Mouse (Mus musculus) heart, postnatal 10 days (tissue): ENCODE data around the gene Grk5. TPM values are rescaled to one million over a fixed set of nuclear protein-coding genes. Genes with fewer than 3 reads are reported as not detected.
"Not testable (repeated sequence)": the region's sequence is repeated elsewhere in the genome, so short reads cannot be mapped to it uniquely, and the experiment has no call there.

Experiments
- DNase-seq, 2 experiments: peaks; one replicate each; pipeline ENCODE4 v3.0.0; 2021
- intact Hi-C: fragments of 180-260 bp; cut with DNase I; formaldehyde crosslinking; loops from one replicate; pipeline ENCODE4 v1.15.1; 2025
- total RNA-seq, 2 experiments: library from RNA; stranded (reverse); gene quantifications; 2 replicates each; pipeline ENCODE4 v1.2.3; 2021

Gene Grk5
- total RNA-seq, result 10 to 100 TPM; 26.3 to 28.3 TPM

- peak; percentile 97 for DNase-seq
- intact Hi-C loops, result loop anchor here (1.0 to 10.0 kb wide), 4 partner anchors 57 to 335 kb away; partner anchors contain the start of gene Csf2ra
These were observed at the start of gene Grk5 for GRCm38 (mm10) chr19:60889714-60890315. Gene Grk5, plus strand, starts transcription at chr19:60889749.

- DNase-seq, result no peak
These were observed 46.2 kb upstream of the Grk5 start for GRCm38 (mm10) chr19:60843324-60843723.

GRCm38 (mm10) chr19:60845731-60846130 lies 43.8 kb upstream of the Grk5 start:
- intact Hi-C loops, result no loop called here
- DNase-seq, result no peak

More at GRCm38 (mm10) chr19:60843324-60843723, 46.2 kb upstream of the Grk5 start:
- intact Hi-C loops, result no loop called here

- intact Hi-C loops, result no loop called here
These were observed 28.5 kb upstream of the Grk5 start, which contains the start of gene Sfxn4 for GRCm38 (mm10) chr19:60860868-60861700. Gene Sfxn4, minus strand, starts transcription at chr19:60861479.

GRCm38 (mm10) chr19:60866169-60866568 lies 23.4 kb upstream of the Grk5 start:
- DNase-seq, intact Hi-C loops: not testable (repeated sequence)

More at GRCm38 (mm10) chr19:60860868-60861700, 28.5 kb upstream of the Grk5 start, which contains the start of gene Sfxn4:
- peak; percentile 93 to 94 for DNase-seq

- intact Hi-C loops, result no loop called here
- DNase-seq, result no peak
These were observed 19.1 kb upstream of the Grk5 start for GRCm38 (mm10) chr19:60870489-60870888.

GRCm38 (mm10) chr19:60871366-60871765 lies 18.2 kb upstream of the Grk5 start:
- no peak for DNase-seq
- intact Hi-C loops, result no loop called here

- intact Hi-C loops, result no loop called here
- no peak for DNase-seq
These were observed 17.3 kb upstream of the Grk5 start for GRCm38 (mm10) chr19:60872272-60872671.

GRCm38 (mm10) chr19:60873501-60873900 lies 16.0 kb upstream of the Grk5 start:
- intact Hi-C loops, result no loop called here
- peak in 1 of 2 experiments; percentile 45 for DNase-seq

- intact Hi-C loops, result no loop called here
- DNase-seq, result peak; percentile 98
These were observed 15.4 kb upstream of the Grk5 start, which contains the start of gene Prdx3 for GRCm38 (mm10) chr19:60874064-60874694. Gene Prdx3, minus strand, starts transcription at chr19:60874556.

GRCm38 (mm10) chr19:60883129-60883528 lies 6.4 kb upstream of the Grk5 start:
- intact Hi-C loops, result loop anchor here (1.0 to 10.0 kb wide), 2 partner anchors 214 to 342 kb away; partner anchors contain the start of gene Csf2ra
- peak; percentile 65 to 69 for DNase-seq

GRCm38 (mm10) chr19:60887637-60888036 lies 1.9 kb upstream of the Grk5 start:
- intact Hi-C loops, result loop anchor here (2.0 to 10.0 kb wide), 2 partner anchors 177 to 337 kb away; partner anchors contain the start of gene Csf2ra
- DNase-seq, result no peak

- intact Hi-C loops, result loop anchor here (1.0 to 10.0 kb wide), 3 partner anchors 176 to 336 kb away; partner anchors contain the start of gene Csf2ra
- DNase-seq, result peak; percentile 77 to 81
These were observed 342 bp upstream of the Grk5 start for GRCm38 (mm10) chr19:60889101-60889713.

- DNase-seq, result peak in 1 of 2 experiments; percentile 65
- intact Hi-C loops, result loop anchor here (2.0 kb wide), 1 partner anchor 56 kb away; no protein-coding TSS in a partner anchor
These were observed 1.0 kb downstream of the Grk5 start for GRCm38 (mm10) chr19:60890391-60891122.

- peak; percentile 36 to 41 for DNase-seq
- intact Hi-C loops, result loop anchor here (2.0 kb wide), 1 partner anchor 56 kb away; no protein-coding TSS in a partner anchor
These were observed 1.5 kb downstream of the Grk5 start for GRCm38 (mm10) chr19:60891123-60891470.

GRCm38 (mm10) chr19:60891934-60892547 lies 2.5 kb downstream of the Grk5 start:
- intact Hi-C loops, result loop anchor here (2.0 kb wide), 1 partner anchor 55 kb away; no protein-coding TSS in a partner anchor
- peak; percentile 72 to 77 for DNase-seq

GRCm38 (mm10) chr19:60895251-60895880 lies 5.8 kb downstream of the Grk5 start:
- DNase-seq, result peak; percentile 19 to 26
- intact Hi-C loops, result no loop called here

- no peak for DNase-seq
- intact Hi-C loops, result no loop called here
These were observed 13.6 kb downstream of the Grk5 start for GRCm38 (mm10) chr19:60903139-60903538.

GRCm38 (mm10) chr19:60903971-60904370 lies 14.4 kb downstream of the Grk5 start:
- DNase-seq, result no peak
- intact Hi-C loops, result no loop called here
